Mouse (Mus musculus): Measurements from ENCODE around the gene Plekhm3.
"Not testable (repeated sequence)": the region's sequence is repeated elsewhere in the genome, so short reads cannot be mapped to it uniquely, and the experiment has no call there.

Plekhm3 gene

DNA sequence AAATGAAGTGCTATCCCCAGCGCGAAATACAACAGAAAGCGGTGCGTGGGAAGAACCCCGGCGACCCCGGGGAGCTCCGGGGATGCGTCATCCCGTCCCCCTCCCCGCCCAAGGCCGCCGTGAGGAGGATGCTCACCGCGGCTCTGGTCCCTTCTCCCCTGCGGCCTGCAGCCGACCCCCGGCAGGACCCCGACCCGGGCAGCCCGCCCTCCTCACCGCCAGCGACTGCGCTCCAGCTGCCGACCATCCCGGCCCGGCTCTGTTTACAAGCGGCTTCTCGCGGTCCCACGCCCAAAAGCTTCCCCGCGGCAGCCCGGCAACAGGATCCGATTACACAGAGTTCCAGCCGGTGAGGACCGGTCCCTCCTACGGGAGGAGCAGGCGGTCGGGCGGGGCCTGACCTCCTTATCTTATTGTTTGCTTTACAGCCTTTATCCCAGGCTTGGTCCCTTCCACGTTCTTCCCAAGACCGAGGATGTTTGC, at the start of gene Plekhm3:
TSS of gene Plekhm3 (minus strand) at position 346 of the 483 bp plus-strand sequence.
- peak; percentile 81 for DNase-seq (ENCODE audit: low spot score)

- DNase-seq (ENCODE audit: low spot score), result no peak
These were observed 49.0 kb upstream of the Plekhm3 start for GRCm38 (mm10) chr1:65005575-65005974.

GRCm38 (mm10) chr1:65004526-65004925, 47.9 kb upstream of the Plekhm3 start:
- no peak for DNase-seq (ENCODE audit: low spot score)

DNA sequence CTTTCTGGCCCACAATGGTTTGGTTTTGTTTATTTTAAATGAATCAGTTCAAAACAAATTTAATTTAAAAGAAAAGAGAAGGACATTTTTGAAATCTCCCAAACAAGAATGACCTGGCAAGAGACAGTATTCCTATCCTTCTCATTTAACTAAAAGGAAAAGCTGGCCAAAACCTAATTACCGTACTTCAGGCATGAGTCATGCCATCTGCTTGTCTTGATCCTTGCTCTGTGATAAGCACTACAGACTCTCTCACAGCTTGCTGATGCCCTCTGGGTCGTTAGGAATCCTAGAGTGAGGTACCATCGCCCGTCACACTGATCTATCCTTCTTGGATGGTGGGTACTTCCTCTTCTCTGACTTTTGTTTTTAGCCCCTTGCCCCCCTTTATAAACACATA, 36.6 kb upstream of the Plekhm3 start:
- no peak for DNase-seq (ENCODE audit: low spot score)

DNA sequence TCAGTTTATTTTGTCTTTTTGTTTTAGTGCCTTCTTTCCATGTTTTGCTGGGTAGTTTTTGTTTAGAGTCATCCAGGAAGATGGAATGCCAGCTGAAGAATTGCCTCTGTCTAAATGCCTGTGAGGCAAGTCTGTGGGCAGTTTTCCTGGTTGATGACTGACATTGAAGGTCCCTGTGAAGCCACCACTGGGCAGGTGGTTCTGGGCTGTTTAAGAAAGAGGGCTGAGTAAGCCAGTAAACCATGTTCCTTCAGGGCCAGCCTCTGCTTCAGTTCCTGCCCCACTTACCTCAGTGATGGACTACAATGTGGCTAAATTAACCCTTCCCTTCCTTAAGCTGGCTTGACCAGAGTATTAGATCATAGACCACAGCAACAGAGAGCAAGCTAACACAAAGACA, 31.6 kb upstream of the Plekhm3 start:
- no peak for DNase-seq (ENCODE audit: low spot score)

- DNase-seq (ENCODE audit: low spot score), result peak; percentile 68
These were observed 29.5 kb upstream of the Plekhm3 start for GRCm38 (mm10) chr1:64986120-64986519.

GRCm38 (mm10) chr1:64983247-64983646, 26.6 kb upstream of the Plekhm3 start:
- DNase-seq (ENCODE audit: low spot score), result no peak

DNA sequence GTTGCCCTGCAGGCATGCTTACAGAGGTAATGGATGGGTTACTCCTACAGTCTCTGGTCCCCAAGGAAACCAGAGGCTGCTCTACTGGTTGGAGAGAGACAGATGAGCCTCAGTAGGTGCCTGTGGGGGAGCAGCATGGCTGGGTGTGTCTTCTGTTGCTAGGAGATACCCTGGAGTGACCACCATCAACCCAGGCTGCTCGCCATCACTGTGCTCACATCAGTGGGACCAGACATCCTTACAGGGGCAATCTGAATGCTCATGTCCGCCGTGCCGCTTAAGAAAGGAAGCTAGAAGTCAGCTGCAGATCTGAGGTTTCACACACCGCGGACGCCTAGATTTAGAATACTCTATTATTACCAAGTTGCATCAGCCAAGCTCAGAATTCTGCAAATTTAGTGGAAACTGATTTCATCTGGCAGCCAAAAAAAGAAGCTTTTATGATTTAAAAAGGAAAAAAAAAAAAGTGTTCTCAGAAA, 21.7 kb upstream of the Plekhm3 start:
- DNase-seq (ENCODE audit: low spot score), result no peak

DNA sequence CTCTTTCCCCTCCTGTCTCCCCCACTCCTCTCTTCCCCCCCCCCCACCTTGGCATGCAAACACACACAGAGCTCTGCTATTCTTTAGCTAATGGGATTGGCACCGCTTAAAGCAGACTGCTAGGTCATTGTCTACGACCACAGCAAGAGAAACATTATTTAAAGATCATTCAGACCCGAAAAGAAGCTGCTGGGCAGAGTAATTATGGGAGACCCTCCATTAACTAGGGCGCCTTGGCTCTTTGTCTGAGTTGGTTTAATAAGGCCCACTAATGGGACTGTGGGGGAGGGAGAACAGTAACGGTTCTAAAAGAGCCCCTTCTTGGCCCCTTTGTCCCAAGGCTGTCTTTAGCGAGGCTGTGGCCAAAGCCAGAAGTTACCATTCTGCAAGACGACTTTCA, 18.7 kb upstream of the Plekhm3 start:
- DNase-seq (ENCODE audit: low spot score), result no peak

- no peak for DNase-seq (ENCODE audit: low spot score)
These were observed 14.1 kb upstream of the Plekhm3 start for GRCm38 (mm10) chr1:64970685-64971084.

DNA sequence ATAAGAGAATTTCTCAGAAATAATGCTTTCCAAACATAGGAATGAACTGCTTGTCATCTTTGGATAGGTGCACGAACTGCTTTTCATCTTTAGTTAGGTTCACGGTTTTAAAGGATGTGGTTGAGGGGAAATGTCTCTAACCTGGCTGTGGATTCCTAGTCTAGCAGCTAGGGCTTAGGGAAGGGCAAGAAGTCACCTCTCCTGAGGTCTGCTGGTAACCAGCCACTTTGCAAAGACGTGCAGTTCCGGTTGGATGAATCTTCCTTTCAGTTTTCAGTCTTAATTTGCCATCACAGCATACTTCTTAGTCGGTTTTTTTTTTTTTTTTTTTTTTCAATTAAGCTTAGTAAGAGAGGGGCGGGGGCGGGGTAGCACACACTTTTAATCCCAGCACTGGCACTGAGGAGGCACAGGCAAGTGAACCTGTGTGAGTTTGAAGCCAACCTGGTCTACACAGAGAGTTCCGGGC, 431 bp upstream of the Plekhm3 start:
- no peak for DNase-seq (ENCODE audit: low spot score)

DNA sequence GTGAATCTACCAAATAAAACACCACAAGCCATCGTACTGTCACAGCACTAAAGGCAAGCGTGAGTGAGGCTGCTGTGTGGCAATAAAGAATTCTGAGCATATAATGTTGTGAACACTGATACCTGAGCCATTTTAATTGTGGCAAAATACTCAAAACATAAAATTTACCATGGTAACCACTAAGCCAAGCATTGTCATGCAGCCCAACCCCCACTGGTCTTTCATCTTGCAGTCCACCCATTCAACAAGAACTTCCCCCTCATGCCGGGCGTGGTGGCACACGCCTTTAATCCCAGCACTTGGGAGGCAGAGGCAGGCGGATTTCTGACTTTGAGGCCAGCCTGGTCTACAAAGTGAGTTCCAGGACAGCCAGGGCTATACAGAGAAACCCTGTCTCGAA, 1.8 kb downstream of the Plekhm3 start:
- not testable (repeated sequence) for DNase-seq (ENCODE audit: low spot score)

- no peak for DNase-seq (ENCODE audit: low spot score)
These were observed 6.4 kb downstream of the Plekhm3 start for GRCm38 (mm10) chr1:64950271-64950670.

DNA sequence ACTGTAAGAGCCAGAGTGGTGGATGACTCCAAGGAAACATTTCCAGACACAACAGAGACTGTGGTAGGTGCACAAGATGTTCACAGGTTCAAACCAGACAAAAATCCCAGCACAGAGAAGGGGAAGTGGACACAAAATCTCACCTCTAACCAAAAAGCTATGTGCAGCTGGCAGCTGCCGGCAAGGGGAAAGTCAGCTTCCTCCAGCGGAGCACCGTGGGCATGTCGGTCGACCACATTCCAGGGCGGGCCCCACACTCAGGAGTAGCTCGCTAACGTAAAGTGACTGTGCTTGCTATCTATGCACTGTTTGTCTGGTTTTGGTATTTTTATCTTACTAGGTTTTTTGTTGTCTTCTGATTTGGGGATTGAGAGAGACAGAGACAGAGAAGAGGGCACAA, 7.2 kb downstream of the Plekhm3 start:
- DNase-seq (ENCODE audit: low spot score), result peak; percentile 67

DNA sequence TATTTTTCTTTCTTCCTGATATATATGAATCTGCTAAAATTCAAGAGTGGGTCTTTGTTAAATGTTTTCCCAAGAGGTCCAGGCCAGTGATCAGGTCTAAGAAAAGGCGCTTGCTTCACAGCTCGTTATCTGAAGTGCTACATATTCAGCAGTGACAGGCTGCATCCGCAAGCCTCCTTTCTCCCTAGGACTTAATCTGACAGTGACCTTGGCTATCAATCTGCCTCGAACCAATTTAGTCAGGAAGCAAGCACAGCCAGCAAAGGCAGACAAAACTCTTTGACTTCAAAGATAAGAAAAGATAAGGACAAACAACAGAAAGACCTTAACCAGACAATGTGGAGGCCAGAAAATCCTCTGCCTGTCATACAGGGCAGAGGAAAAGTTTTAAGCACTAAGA, 10.5 kb downstream of the Plekhm3 start:
- DNase-seq (ENCODE audit: low spot score), result no peak

GRCm38 (mm10) chr1:64945214-64945785, 11.3 kb downstream of the Plekhm3 start:
- no peak for DNase-seq (ENCODE audit: low spot score)

GRCm38 (mm10) chr1:64944746-64945145, 11.9 kb downstream of the Plekhm3 start:
- DNase-seq (ENCODE audit: low spot score), result no peak

GRCm38 (mm10) chr1:64942006-64942755, 14.4 kb downstream of the Plekhm3 start:
- DNase-seq (ENCODE audit: low spot score), result no peak

- no peak for DNase-seq (ENCODE audit: low spot score)
These were observed 17.7 kb downstream of the Plekhm3 start for GRCm38 (mm10) chr1:64938907-64939306.

DNA sequence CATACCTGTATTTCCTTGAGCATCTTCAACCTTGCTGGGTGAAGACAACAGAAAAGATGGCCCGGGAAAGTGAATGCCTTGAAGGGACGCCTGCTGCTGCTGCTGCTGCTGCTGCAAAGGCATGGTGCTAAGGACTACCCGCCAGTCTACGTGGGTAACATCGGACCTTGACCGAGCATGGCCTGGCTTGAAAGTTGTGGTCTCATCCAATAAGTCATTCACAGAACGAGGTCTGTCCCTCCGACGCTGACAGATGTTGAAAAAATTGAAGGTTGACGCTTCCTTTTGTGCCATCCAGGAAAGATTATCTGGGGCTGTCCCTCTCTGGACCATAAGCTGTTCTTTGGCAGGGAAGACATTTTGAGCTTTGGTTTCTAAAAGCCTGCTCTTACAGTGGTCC, 18.9 kb downstream of the Plekhm3 start:
- DNase-seq (ENCODE audit: low spot score), result no peak

DNA sequence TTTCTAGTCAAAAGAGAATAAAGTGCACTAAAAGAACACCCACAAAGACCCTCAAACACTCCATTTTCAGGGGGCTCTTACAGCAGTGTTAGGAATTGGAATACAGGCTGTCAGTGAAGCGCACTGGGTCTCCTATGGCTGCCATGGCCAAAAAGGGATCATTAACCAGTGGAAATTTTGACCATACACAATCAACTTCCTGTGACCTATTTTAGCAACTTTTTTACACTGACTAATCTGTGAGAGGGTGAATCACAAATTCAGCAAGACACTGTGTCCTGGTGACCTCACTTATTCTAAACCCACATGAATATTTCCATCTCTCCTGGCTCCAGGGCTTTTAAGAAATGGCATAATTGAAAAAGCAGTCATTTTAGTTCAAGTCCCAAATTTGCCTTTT, 23.7 kb downstream of the Plekhm3 start:
- DNase-seq (ENCODE audit: low spot score), result no peak

DNA sequence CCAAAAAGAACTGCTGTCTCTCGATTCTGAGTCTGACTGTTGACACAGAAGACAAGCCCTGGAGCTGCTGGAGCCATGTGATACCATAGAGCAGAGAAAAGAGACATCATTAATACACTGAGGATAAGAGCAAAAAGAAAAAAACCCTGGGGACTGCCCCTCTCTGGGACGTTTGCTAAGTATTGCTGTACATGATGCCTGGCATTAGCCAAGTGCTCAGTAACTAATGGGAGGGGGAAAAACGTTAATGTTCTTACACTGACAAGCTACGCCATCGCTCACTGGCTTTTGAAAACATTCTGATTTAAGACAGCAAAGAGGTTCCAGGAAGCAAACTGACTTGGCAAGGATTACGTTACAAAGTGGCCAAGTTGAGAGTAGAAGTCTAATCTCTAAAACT, 26.5 kb downstream of the Plekhm3 start:
- no peak for DNase-seq (ENCODE audit: low spot score)

DNA sequence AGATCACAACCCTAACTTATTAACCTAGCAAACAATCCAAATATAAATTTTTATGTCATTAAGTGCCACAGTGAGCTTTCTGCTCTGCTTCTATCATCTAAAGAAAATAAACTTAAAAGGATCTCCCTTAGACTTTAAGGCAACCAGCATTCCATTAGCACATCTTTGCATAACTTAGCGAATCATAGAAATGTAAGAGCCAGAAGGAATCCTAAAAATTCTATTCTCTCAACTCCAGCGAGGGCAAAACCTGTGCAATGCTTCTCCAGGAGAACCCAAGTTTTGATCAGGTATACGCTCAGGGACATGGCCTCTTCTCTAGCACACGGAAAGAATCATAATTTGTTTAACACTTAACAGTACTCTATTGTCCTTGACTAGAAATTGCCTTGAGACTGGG, 27.0 kb downstream of the Plekhm3 start:
- no peak for DNase-seq (ENCODE audit: low spot score)

DNA sequence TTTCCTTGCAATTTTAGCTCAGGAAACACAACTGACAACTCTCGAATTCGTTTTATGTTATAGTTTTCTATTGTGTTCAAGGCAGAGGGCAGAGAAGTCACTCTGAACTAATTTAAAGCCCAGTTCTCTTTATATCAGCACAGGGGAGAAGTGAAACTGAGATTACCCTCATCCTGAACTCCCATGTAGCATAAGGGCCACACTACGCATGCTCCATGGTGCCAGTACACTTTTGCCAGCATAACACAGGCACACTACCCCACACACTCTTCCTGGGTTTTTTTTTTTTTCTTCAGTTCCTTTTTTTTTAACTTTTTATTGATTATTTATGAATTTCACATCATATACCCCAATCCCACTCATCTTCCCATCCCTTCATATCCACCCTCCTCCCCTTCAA, 28.1 kb downstream of the Plekhm3 start:
- DNase-seq (ENCODE audit: low spot score), result no peak
